Mouse (Mus musculus): ENCODE results near the gene Dffb. TPM values are rescaled to one million over a fixed set of nuclear protein-coding genes. Genes with fewer than 3 reads are reported as not detected.

Dffb gene
- polyA plus RNA-seq, 1 experiment from 2014 or later, result 15.0 TPM

- Histone ChIP-seq H3K27me3 (no peaks in the 10 kb centered on the region), H3K4me3 (replicated peaks) (no peak overlapping the region), H3K4me1 (peaks cover 13% of the 10 kb centered on the region), H3K9ac (no peak overlapping the region), H3K36me3 (peaks cover 76% of the 10 kb centered on the region), H3K27ac (replicated peaks) (no peak overlapping the region), H3K9me3 (replicated peaks) (no peaks in the 10 kb centered on the region), H3K4me2 (replicated peaks) (no peak overlapping the region)
- 80% methylated on average over 7 of the region's 7 CpGs for WGBS
- no peak for ATAC-seq (ENCODE audit: insufficient number of reproducible peaks, low FRiP score, low TSS enrichment, low read depth)
These were observed 12.3 kb downstream of the Dffb start for GRCm38 (mm10) chr4:153962631-153963030.

- under 1% methylated on average over 37 of the region's 37 CpGs for WGBS
- Histone ChIP-seq H3K27ac (replicated peaks) (peak overlapping the region; percentile 88), H3K9me3 (replicated peaks) (no peaks in the 10 kb centered on the region), H3K9ac (peak overlapping the region; percentile 76), H3K27me3 (peaks cover 9% of the 10 kb centered on the region; the same call in 1 of the 2 replicates), H3K4me1 (peaks cover 13% of the 10 kb centered on the region), H3K4me3 (replicated peaks) (peak overlapping the region; percentile 75), H3K4me2 (replicated peaks) (peak overlapping the region; percentile 67), H3K36me3 (peaks cover 36% of the 10 kb centered on the region)
- no peak; the same call in 1 of the 2 replicates for ATAC-seq (ENCODE audit: insufficient number of reproducible peaks, low FRiP score, low TSS enrichment, low read depth)
These were observed 17.3 kb downstream of the Dffb start for GRCm38 (mm10) chr4:153957444-153958250.

DNA sequence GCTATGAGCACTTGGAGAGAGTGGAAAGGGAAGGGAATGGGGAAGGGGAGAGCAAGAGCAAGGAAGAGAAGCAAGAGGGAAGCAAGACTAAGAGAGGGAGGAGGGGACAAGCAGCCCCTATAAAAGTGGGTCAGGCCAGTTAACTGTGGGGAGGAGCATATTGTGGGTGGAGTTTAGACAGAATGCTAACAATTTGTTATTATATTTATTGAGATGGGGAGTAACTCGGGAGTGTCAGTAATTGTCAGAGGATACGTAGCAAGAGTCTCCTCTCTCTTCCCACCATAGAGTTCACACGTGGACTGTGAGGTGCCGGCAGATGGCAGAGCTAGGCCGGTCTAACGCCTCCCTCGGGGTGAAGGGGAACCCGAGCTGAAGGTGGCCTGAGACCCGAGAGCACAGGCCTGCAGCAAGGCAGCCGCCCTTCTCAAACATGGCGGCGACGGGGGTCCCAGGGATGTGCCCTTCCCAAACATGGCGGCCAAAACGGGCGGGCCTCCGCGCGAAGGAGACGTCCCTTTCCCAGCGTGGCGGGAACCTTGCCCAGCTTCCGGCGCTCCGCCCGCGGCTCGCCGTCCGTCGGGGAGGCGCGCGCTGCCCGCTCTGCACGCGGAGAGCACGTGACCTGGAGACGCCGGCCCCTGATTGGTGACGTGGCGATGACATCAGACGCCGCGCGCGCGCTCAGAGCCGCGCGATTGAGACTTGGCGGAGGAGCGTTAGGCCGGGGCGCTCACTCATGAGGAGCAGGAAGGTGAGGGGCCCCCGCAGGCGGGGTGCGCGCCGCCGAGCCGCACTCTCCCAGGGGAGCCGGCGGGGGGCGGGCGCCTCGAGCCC is 18.1 kb downstream of the Dffb start, which contains the start of gene A430005L14Rik:
Gene A430005L14Rik, plus strand, starts transcription at position 669 of the 837 bp plus-strand sequence.
- Histone ChIP-seq H3K4me3 (replicated peaks) (peak within 1 kb of the TSS; percentile 75), H3K36me3 (peaks cover 28% of the 10 kb centered on the region), H3K27ac (replicated peaks) (peak within 1 kb of the TSS; percentile 88), H3K27me3 (peaks cover 9% of the 10 kb centered on the region; the same call in 1 of the 2 replicates), H3K4me2 (replicated peaks) (peak within 1 kb of the TSS; percentile 67), H3K9ac (peak within 1 kb of the TSS; percentile 76), H3K9me3 (replicated peaks) (no peaks in the 10 kb centered on the region), H3K4me1 (peaks cover 19% of the 10 kb centered on the region)
- peak; percentile 97 for ATAC-seq (ENCODE audit: insufficient number of reproducible peaks, low FRiP score, low TSS enrichment, low read depth)
- WGBS, result 1% methylated on average over 67 of the region's 67 CpGs

DNA sequence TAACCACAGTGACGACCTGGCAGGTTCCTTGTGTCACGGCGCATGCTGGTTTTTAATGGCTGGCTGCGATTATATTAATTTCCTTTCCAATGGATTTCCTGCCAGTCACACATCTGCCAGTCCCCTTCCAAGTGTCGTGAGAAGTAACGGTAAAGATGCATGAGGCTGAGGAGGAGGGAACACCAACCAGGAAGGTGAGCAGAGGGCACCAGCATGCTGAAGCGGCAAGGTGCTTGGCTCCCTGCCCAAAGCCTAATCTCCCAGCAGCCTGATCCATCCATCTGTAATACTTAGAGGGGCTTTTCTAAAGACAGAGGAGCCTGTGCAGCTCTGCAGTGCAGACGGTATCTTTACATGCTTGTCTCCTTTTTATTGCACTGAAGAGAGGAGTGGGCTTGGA is 19.3 kb downstream of the Dffb start:
- 74% methylated on average over 8 of the region's 8 CpGs for WGBS
- peaks cover 23% of the 10 kb centered on the region for H3K4me1 ChIP-seq
- H3K27me3 ChIP-seq, result peaks cover 9% of the 10 kb centered on the region; the same call in 1 of the 2 replicates

DNA sequence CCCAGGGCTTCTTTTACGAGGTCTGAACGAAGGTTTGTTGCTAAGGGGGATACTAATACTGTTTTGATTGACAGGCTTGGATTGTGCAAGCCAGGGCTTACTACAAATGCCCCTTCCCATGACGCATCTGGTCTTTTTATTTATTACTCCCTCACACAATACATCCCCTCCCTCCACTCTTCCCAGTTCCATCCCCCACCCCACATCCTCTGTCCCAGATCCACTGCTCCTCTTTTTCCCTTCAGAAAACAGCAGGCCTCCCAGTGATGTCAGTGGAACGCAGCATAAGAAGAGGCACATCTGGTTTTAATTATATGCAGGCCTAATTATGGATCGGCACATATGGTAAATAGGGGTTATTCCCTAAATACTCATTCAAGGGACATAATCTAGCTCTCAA is 23.2 kb downstream of the Dffb start:
- Histone ChIP-seq H3K4me3 (replicated peaks) (no peak overlapping the region), H3K9me3 (replicated peaks) (no peaks in the 10 kb centered on the region), H3K4me2 (replicated peaks) (no peak overlapping the region), H3K27me3 (peaks cover 14% of the 10 kb centered on the region; the same call in 1 of the 2 replicates), H3K36me3 (no peaks in the 10 kb centered on the region), H3K4me1 (peaks cover 10% of the 10 kb centered on the region), H3K27ac (replicated peaks) (peak overlapping the region; percentile 69), H3K9ac (no peak overlapping the region)
- 23% methylated on average over 5 of the region's 5 CpGs for WGBS
- 0 out of 2 replicates have a peak, but pooled peaks have one; percentile 36 for ATAC-seq (ENCODE audit: insufficient number of reproducible peaks, low FRiP score, low TSS enrichment, low read depth)

More for the DNA sequence above, 19.3 kb downstream of the Dffb start:
- Histone ChIP-seq H3K4me2 (replicated peaks) (no peak overlapping the region), H3K36me3 (peaks cover 16% of the 10 kb centered on the region), H3K4me3 (replicated peaks) (no peak overlapping the region), H3K27ac (replicated peaks) (no peak overlapping the region), H3K9me3 (replicated peaks) (no peaks in the 10 kb centered on the region), H3K9ac (no peak overlapping the region)
- ATAC-seq (ENCODE audit: insufficient number of reproducible peaks, low FRiP score, low TSS enrichment, low read depth), result no peak

GRCm38 (mm10) chr4:153951150-153951549 is 23.8 kb downstream of the Dffb start:
- WGBS, result 59% methylated on average over 3 of the region's 3 CpGs
- Histone ChIP-seq H3K9ac (no peak overlapping the region), H3K36me3 (no peaks in the 10 kb centered on the region), H3K27ac (replicated peaks) (no peak overlapping the region), H3K4me1 (peaks cover 10% of the 10 kb centered on the region), H3K27me3 (peaks cover 16% of the 10 kb centered on the region; the same call in 1 of the 2 replicates), H3K4me3 (replicated peaks) (no peak overlapping the region), H3K4me2 (replicated peaks) (no peak overlapping the region), H3K9me3 (replicated peaks) (no peaks in the 10 kb centered on the region)
- ATAC-seq (ENCODE audit: insufficient number of reproducible peaks, low FRiP score, low TSS enrichment, low read depth), result no peak

GRCm38 (mm10) chr4:153950372-153950771 is 24.6 kb downstream of the Dffb start:
- peaks cover 10% of the 10 kb centered on the region for H3K4me1 ChIP-seq
- no peak overlapping the region for H3K4me2 ChIP-seq (replicated peaks)
- no peak for ATAC-seq (ENCODE audit: insufficient number of reproducible peaks, low FRiP score, low TSS enrichment, low read depth)
- no peak overlapping the region for H3K4me3 ChIP-seq (replicated peaks)
- no peaks in the 10 kb centered on the region for H3K9me3 ChIP-seq (replicated peaks)
- no peak overlapping the region for H3K27ac ChIP-seq (replicated peaks)
- H3K36me3 ChIP-seq, result no peaks in the 10 kb centered on the region
- H3K27me3 ChIP-seq, result peaks cover 22% of the 10 kb centered on the region
- no peak overlapping the region for H3K9ac ChIP-seq
- 81% methylated on average over 2 of the region's 2 CpGs for WGBS

DNA sequence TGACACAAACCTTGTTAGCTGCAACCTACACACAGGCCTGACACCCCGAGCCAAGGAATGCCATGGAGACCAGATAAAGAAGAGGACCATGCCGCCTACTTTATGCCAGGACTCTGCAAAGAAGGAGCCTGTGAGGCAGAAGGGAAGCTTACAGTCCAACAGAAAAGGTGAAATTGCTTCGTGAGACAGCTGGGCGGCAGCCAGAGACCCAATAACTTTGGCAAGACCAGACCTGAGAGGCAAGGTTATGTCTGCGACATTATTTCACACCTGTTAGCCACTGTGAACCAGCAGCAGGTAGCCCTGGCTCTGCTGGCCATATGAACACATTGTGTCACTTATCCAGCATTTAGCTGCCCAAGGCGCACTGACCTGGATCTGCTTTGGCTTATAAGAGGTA is 29.2 kb downstream of the Dffb start:
- no peak overlapping the region for H3K27ac ChIP-seq (replicated peaks)
- H3K4me2 ChIP-seq (replicated peaks), result no peak overlapping the region
- ATAC-seq (ENCODE audit: insufficient number of reproducible peaks, low FRiP score, low TSS enrichment, low read depth), result no peak
- H3K27me3 ChIP-seq, result peaks cover 13% of the 10 kb centered on the region
- 62% methylated on average over 6 of the region's 6 CpGs for WGBS
- H3K36me3 ChIP-seq, result no peaks in the 10 kb centered on the region
- no peak overlapping the region for H3K9ac ChIP-seq
- no peak overlapping the region for H3K4me3 ChIP-seq (replicated peaks)
- H3K9me3 ChIP-seq (replicated peaks), result no peaks in the 10 kb centered on the region
- H3K4me1 ChIP-seq, result peaks cover 6% of the 10 kb centered on the region; the same call in 1 of the 2 replicates

DNA sequence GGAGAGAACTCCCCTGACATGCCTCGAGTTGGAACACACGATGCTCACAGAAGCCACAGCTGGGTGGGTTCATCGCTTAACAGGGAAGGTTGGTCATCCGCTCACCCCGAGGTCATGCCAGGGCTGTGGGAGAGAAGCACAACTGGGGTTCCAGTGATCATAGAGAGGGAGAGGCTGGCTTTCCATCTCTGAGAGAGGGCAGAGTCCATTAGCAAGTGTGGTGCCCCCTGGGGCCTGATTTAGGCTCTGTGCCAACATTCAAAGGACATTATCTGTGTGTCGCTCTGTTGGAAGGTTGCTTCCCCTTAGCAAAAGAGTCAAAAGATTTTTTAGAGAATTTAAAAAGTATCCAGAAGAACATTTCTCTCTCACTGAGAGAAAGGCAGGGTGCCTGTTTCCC is 30.7 kb downstream of the Dffb start:
- WGBS, result 55% methylated on average over 6 of the region's 6 CpGs
- no peak for ATAC-seq (ENCODE audit: insufficient number of reproducible peaks, low FRiP score, low TSS enrichment, low read depth)
- H3K27me3 ChIP-seq, result peaks cover 20% of the 10 kb centered on the region

GRCm38 (mm10) chr4:153943243-153943642 is 31.7 kb downstream of the Dffb start:
- no peak overlapping the region for H3K27ac ChIP-seq (replicated peaks)
- no peak overlapping the region for H3K4me2 ChIP-seq (replicated peaks)
- ATAC-seq (ENCODE audit: insufficient number of reproducible peaks, low FRiP score, low TSS enrichment, low read depth), result no peak
- H3K36me3 ChIP-seq, result no peaks in the 10 kb centered on the region
- peaks cover 6% of the 10 kb centered on the region; the same call in 1 of the 2 replicates for H3K4me1 ChIP-seq
- no peak overlapping the region for H3K4me3 ChIP-seq (replicated peaks)
- WGBS, result 66% methylated on average over 4 of the region's 4 CpGs
- no peaks in the 10 kb centered on the region for H3K9me3 ChIP-seq (replicated peaks)
- H3K9ac ChIP-seq, result no peak overlapping the region
- H3K27me3 ChIP-seq, result peaks cover 16% of the 10 kb centered on the region

More for the DNA sequence above, 30.7 kb downstream of the Dffb start:
- Histone ChIP-seq H3K4me1 (peaks cover 6% of the 10 kb centered on the region; the same call in 1 of the 2 replicates), H3K36me3 (no peaks in the 10 kb centered on the region), H3K4me2 (replicated peaks) (no peak overlapping the region), H3K9ac (no peak overlapping the region), H3K27ac (replicated peaks) (no peak overlapping the region), H3K9me3 (replicated peaks) (no peaks in the 10 kb centered on the region), H3K4me3 (replicated peaks) (no peak overlapping the region)

- Histone ChIP-seq H3K27ac (replicated peaks) (no peak overlapping the region), H3K4me3 (replicated peaks) (no peak overlapping the region), H3K4me1 (0 out of 2 replicates have a peak, but pooled peaks cover 2% of the 10 kb centered on the region), H3K9me3 (replicated peaks) (no peaks in the 10 kb centered on the region), H3K36me3 (no peaks in the 10 kb centered on the region), H3K9ac (no peak overlapping the region), H3K4me2 (replicated peaks) (no peak overlapping the region), H3K27me3 (no peaks in the 10 kb centered on the region)
- ATAC-seq (ENCODE audit: insufficient number of reproducible peaks, low FRiP score, low TSS enrichment, low read depth), result no peak
- WGBS, result 62% methylated on average over 4 of the region's 4 CpGs
These were observed 45.0 kb downstream of the Dffb start for GRCm38 (mm10) chr4:153929921-153930320.
